Mouse (Mus musculus): ENCODE measurements around the gene Gm20605. TPM values are rescaled to one million over a fixed set of nuclear protein-coding genes. Genes with fewer than 3 reads are reported as not detected.

Gm20605 gene
- total RNA-seq, 2 experiments from 2014 or later = 3.2 to 4.5 TPM

- intact Hi-C loops (cut with DNase I) = no loop called here
- no peak for DNase-seq (ENCODE audit: low spot score)
Observed at GRCm38 (mm10) chr5:137647827-137648601, 19.0 kb downstream of the Gm20605 start.

GRCm38 (mm10) chr5:137649251-137649650 is 20.3 kb downstream of the Gm20605 start:
- DNase-seq (ENCODE audit: low spot score) = no peak
- intact Hi-C loops (cut with DNase I) = no loop called here

- no peak for DNase-seq (ENCODE audit: low spot score)
- intact Hi-C loops (cut with DNase I) = loop anchor here (5.0 kb wide), 2 partner anchors 118 to 138 kb away; partner anchors contain the start of genes Epo and Gnb2
Observed at GRCm38 (mm10) chr5:137649669-137650571, 20.9 kb downstream of the Gm20605 start.

GRCm38 (mm10) chr5:137652474-137652873 is 23.5 kb downstream of the Gm20605 start:
- intact Hi-C loops (cut with DNase I) = loop anchor here (2.0 to 5.0 kb wide), 3 partner anchors 68 to 140 kb away; partner anchors contain the start of genes Epo and Gnb2
- peak; percentile 22 for DNase-seq (ENCODE audit: low spot score)

GRCm38 (mm10) chr5:137653366-137653765 is 24.4 kb downstream of the Gm20605 start:
- no peak for DNase-seq (ENCODE audit: low spot score)
- intact Hi-C loops (cut with DNase I) = loop anchor here (2.0 to 5.0 kb wide), 3 partner anchors 69 to 141 kb away; partner anchors contain the start of genes Epo and Gnb2

- intact Hi-C loops (cut with DNase I) = loop anchor here (5.0 kb wide), 2 partner anchors 122 to 142 kb away; partner anchors contain the start of genes Epo and Gnb2
- no peak for DNase-seq (ENCODE audit: low spot score)
Observed at GRCm38 (mm10) chr5:137654746-137655145, 25.8 kb downstream of the Gm20605 start.

GRCm38 (mm10) chr5:137656977-137657376 is 28.0 kb downstream of the Gm20605 start:
- DNase-seq (ENCODE audit: low spot score) = peak; percentile 53
- intact Hi-C loops (cut with DNase I) = loop anchor here (1.0 to 2.0 kb wide), 2 partner anchors 30 to 100 kb away; no protein-coding TSS in a partner anchor

- intact Hi-C loops (cut with DNase I) = no loop called here
Observed at GRCm38 (mm10) chr5:137660064-137660688, 31.2 kb downstream of the Gm20605 start.

GRCm38 (mm10) chr5:137663057-137663456 is 34.1 kb downstream of the Gm20605 start:
- DNase-seq (ENCODE audit: low spot score) = no peak
- intact Hi-C loops (cut with DNase I) = no loop called here

More at GRCm38 (mm10) chr5:137660064-137660688, 31.2 kb downstream of the Gm20605 start:
- peak; percentile 80 for DNase-seq (ENCODE audit: low spot score)

GRCm38 (mm10) chr5:137668971-137669370 is 40.0 kb downstream of the Gm20605 start:
- DNase-seq (ENCODE audit: low spot score) = peak; percentile 66
- intact Hi-C loops (cut with DNase I) = no loop called here

- DNase-seq (ENCODE audit: low spot score) = no peak
- intact Hi-C loops (cut with DNase I) = no loop called here
Observed at GRCm38 (mm10) chr5:137670240-137670639, 41.3 kb downstream of the Gm20605 start.

- peak; percentile 82 for DNase-seq (ENCODE audit: low spot score)
- intact Hi-C loops (cut with DNase I) = no loop called here
Observed at GRCm38 (mm10) chr5:137671443-137672240, 42.7 kb downstream of the Gm20605 start.

GRCm38 (mm10) chr5:137672361-137672760 is 43.4 kb downstream of the Gm20605 start:
- DNase-seq (ENCODE audit: low spot score) = no peak
- intact Hi-C loops (cut with DNase I) = no loop called here

GRCm38 (mm10) chr5:137673015-137673414 is 44.0 kb downstream of the Gm20605 start:
- intact Hi-C loops (cut with DNase I) = no loop called here
- no peak for DNase-seq (ENCODE audit: low spot score)

- intact Hi-C loops (cut with DNase I) = no loop called here
- DNase-seq (ENCODE audit: low spot score) = no peak
Observed at GRCm38 (mm10) chr5:137674786-137675185, 45.8 kb downstream of the Gm20605 start.

- intact Hi-C loops (cut with DNase I) = no loop called here
- DNase-seq (ENCODE audit: low spot score) = no peak
Observed at GRCm38 (mm10) chr5:137677859-137678258, 48.9 kb downstream of the Gm20605 start.

GRCm38 (mm10) chr5:137678736-137679135 is 49.8 kb downstream of the Gm20605 start:
- intact Hi-C loops (cut with DNase I) = no loop called here
- no peak for DNase-seq (ENCODE audit: low spot score)

GRCm38 (mm10) chr5:137679726-137680125 is 50.8 kb downstream of the Gm20605 start:
- no peak for DNase-seq (ENCODE audit: low spot score)
- intact Hi-C loops (cut with DNase I) = no loop called here

- intact Hi-C loops (cut with DNase I) = no loop called here
- DNase-seq (ENCODE audit: low spot score) = no peak
Observed at GRCm38 (mm10) chr5:137682526-137682925, 53.6 kb downstream of the Gm20605 start.

Data from heart, postnatal 25 days (tissue).